ENCODE assay signal across 8 mouse cellular contexts in genomic region chr2:122466901-122467300, GRCm38 (mm10). TPM values are rescaled to one million over a fixed set of nuclear protein-coding genes. Genes with fewer than 3 reads are reported as not detected.
DNase-seq lines count a peak whose midpoint lies in the region; ATAC-seq and TF ChIP-seq lines count a peak whose summit lies in the region.

No protein-coding gene starts in this region.

- no peaks in the 10 kb centered on the region for H3K36me3 ChIP-seq in lung, embryonic 14.5 days (ENCODE audit: insufficient read depth)
- H3K36me3 ChIP-seq in hindbrain, embryonic 10.5 days = no peaks in the 10 kb centered on the region
- no peaks in the 10 kb centered on the region for H3K36me3 ChIP-seq in liver, embryonic 16.5 days (ENCODE audit: control insufficient read depth, insufficient read depth)

- H3K4me3 ChIP-seq in lung, embryonic 14.5 days (ENCODE audit: low read depth, low read length) = peak overlapping the region; percentile 47
- no peak overlapping the region for H3K4me3 ChIP-seq in lung, adult 2 months (replicated peaks; ENCODE audit: extremely low read depth, low read depth, low read length)
- H3K4me3 ChIP-seq in cortical plate, adult 2 months (ENCODE audit: insufficient read depth, low read length) = peak overlapping the region; percentile 40; the same call in 1 of the 2 replicates
- peak overlapping the region; percentile 60 for H3K4me3 ChIP-seq in hindbrain, embryonic 10.5 days
- H3K4me3 ChIP-seq in liver, embryonic 16.5 days (ENCODE audit: low read depth, low read length) = peak overlapping the region; percentile 64

- WGBS in lung, embryonic 14.5 days = 26% methylated on average over 11 of the region's 11 CpGs
- 39% methylated on average over 11 of the region's 11 CpGs for WGBS in lung, adult 2 months
- WGBS in hindbrain, embryonic 10.5 days = 31% methylated on average over 11 of the region's 11 CpGs
- WGBS in liver, embryonic 16.5 days (ENCODE audit: insufficient replicate concordance) = 28% methylated on average over 11 of the region's 11 CpGs

- TF ChIP-seq CTCF in lung, embryonic 14.5 days (IDR thresholded peaks at IDR 0.05; ENCODE audit: low read depth) = no peak
- no peak for TF ChIP-seq CTCF in lung, adult 2 months (IDR thresholded peaks at IDR 0.05; ENCODE audit: insufficient read depth, low read length)
- no peak for TF ChIP-seq CTCF in cortical plate, adult 2 months (IDR thresholded peaks at IDR 0.05; ENCODE audit: extremely low read depth, insufficient read depth, low read length)

- no peak for ATAC-seq in lung, embryonic 14.5 days (ENCODE audit: insufficient read depth)
- no peak for ATAC-seq in liver, embryonic 16.5 days (ENCODE audit: low read depth)

- no peak overlapping the region for H3K27ac ChIP-seq in lung, embryonic 14.5 days (ENCODE audit: low read depth)
- no peak overlapping the region for H3K27ac ChIP-seq in cortical plate, adult 2 months (ENCODE audit: insufficient read depth, low read length)
- no peak overlapping the region for H3K27ac ChIP-seq in hindbrain, embryonic 10.5 days
- H3K27ac ChIP-seq in liver, embryonic 16.5 days (ENCODE audit: low read length) = no peak overlapping the region

- H3K9ac ChIP-seq in lung, embryonic 14.5 days = peak overlapping the region; percentile 51; the same call in 1 of the 2 replicates
- no peak overlapping the region for H3K9ac ChIP-seq in liver, embryonic 16.5 days (ENCODE audit: low read depth, low read length)

- no peak for DNase-seq in lung, embryonic 14.5 days
- no peak for DNase-seq in lung, adult 2 months
- no peak for DNase-seq in hindbrain, embryonic 10.5 days (ENCODE audit: low spot score)
- peak; percentile 7 to 26 for DNase-seq in spleen, postnatal 36 days (ENCODE audit: low spot score in 2 of 2)
- DNase-seq in left cerebral cortex, adult 11 months (ENCODE audit: low spot score) = no peak
- no peak for DNase-seq in left cerebral cortex, adult 18-20 months (ENCODE audit: low spot score in 2 of 2)

- H3K4me2 ChIP-seq in lung, embryonic 14.5 days = peak overlapping the region; percentile 84
- peak overlapping the region; percentile 84 for H3K4me2 ChIP-seq in liver, embryonic 16.5 days (ENCODE audit: low read depth, low read length)

- no peak for TF ChIP-seq POLR2A in lung, adult 2 months (IDR thresholded peaks at IDR 0.05; ENCODE audit: borderline replicate concordance, extremely low read depth, low read depth, low read length)
- TF ChIP-seq POLR2A in cortical plate, adult 2 months (IDR thresholded peaks at IDR 0.05; ENCODE audit: extremely low read depth, insufficient read depth, low read length) = no peak

- no peaks in the 10 kb centered on the region for H3K27me3 ChIP-seq in lung, embryonic 14.5 days (ENCODE audit: insufficient read depth, low read length)
- H3K27me3 ChIP-seq in hindbrain, embryonic 10.5 days (ENCODE audit: insufficient read depth, poor library complexity, severe bottlenecking) = peaks cover 8% of the 10 kb centered on the region
- peaks cover 2% of the 10 kb centered on the region; the same call in 1 of the 2 replicates for H3K27me3 ChIP-seq in liver, embryonic 16.5 days (ENCODE audit: control insufficient read depth, insufficient read depth, low read depth, low read length)

- peaks cover 5% of the 10 kb centered on the region; the same call in 1 of the 2 replicates for H3K4me1 ChIP-seq in lung, embryonic 14.5 days (ENCODE audit: insufficient read depth)
- no peaks in the 10 kb centered on the region for H3K4me1 ChIP-seq in lung, adult 2 months (ENCODE audit: control insufficient read depth, insufficient read depth, low read length)
- H3K4me1 ChIP-seq in cortical plate, adult 2 months (ENCODE audit: control insufficient read depth, insufficient read depth, low read length) = no peaks in the 10 kb centered on the region
- H3K4me1 ChIP-seq in hindbrain, embryonic 10.5 days (replicated peaks) = peaks cover 9% of the 10 kb centered on the region
- H3K4me1 ChIP-seq in liver, embryonic 16.5 days (ENCODE audit: control insufficient read depth, low read depth, low read length) = peaks cover 6% of the 10 kb centered on the region

- H3K9me3 ChIP-seq in lung, embryonic 14.5 days (ENCODE audit: low read depth, low read length) = no peaks in the 10 kb centered on the region
- no peaks in the 10 kb centered on the region for H3K9me3 ChIP-seq in hindbrain, embryonic 10.5 days
- no peaks in the 10 kb centered on the region for H3K9me3 ChIP-seq in liver, embryonic 16.5 days (replicated peaks; ENCODE audit: control insufficient read depth, low read length)

RNA-seq across cellular contexts. Expression of gene Gm14085, which starts 17.8 kb away (rescaled TPM):
- polyA plus RNA-seq in lung, embryonic 14.5 days (2014; fragmentation: Nextera tagmentation; extraction: Ambion mirVana) = not detected in 2 replicates
- polyA plus RNA-seq in lung, adult 2 months (2012; rRNA removed) = 0.20 and 0.38 TPM in 2 replicates
- polyA plus RNA-seq in cortical plate, adult 2 months (2012; rRNA removed) = 0.02 and 0.06 TPM in 2 replicates
- not detected in 2 replicates for polyA plus RNA-seq in hindbrain, embryonic 10.5 days (2016; fragmentation: Nextera tagmentation; extraction: Ambion mirVana)
- 0.05 TPM in 1 of 2 replicates, not detected in the other for polyA plus RNA-seq in liver, embryonic 16.5 days (2015; fragmentation: Nextera tagmentation; extraction: Ambion mirVana)
- total RNA-seq in left cerebral cortex, adult 18-20 months (2021) = not detected

RNA-seq across cellular contexts. Expression of gene Slc28a2, which starts 40.6 kb away (rescaled TPM):
- 0.12 and 0.26 TPM in 2 replicates for polyA plus RNA-seq in lung, embryonic 14.5 days (2014; fragmentation: Nextera tagmentation; extraction: Ambion mirVana)
- 1.5 and 2.7 TPM in 2 replicates for polyA plus RNA-seq in lung, adult 2 months (2012; rRNA removed)
- polyA plus RNA-seq in cortical plate, adult 2 months (2012; rRNA removed) = 0.15 and 0.19 TPM in 2 replicates
- polyA plus RNA-seq in hindbrain, embryonic 10.5 days (2016; fragmentation: Nextera tagmentation; extraction: Ambion mirVana) = not detected in 2 replicates
- 1.6 and 2.3 TPM in 2 replicates for polyA plus RNA-seq in liver, embryonic 16.5 days (2015; fragmentation: Nextera tagmentation; extraction: Ambion mirVana)
- total RNA-seq in left cerebral cortex, adult 18-20 months (2021) = under 1 TPM; 0.26 to 0.30 TPM

Comparison
In these comparisons a context has a peak if more than half of its experiments do, and no peak if none do; other contexts are left out.
1. DNase-seq: peak in spleen, postnatal 36 days (2 of 2); none in lung, embryonic 14.5 days (single experiment), lung, adult 2 months (single experiment), hindbrain, embryonic 10.5 days (single experiment), left cerebral cortex, adult 11 months (single experiment) and left cerebral cortex, adult 18-20 months (0 of 2).